10 mouse cellular contexts compared by ENCODE assay signal in the genomic region with DNA sequence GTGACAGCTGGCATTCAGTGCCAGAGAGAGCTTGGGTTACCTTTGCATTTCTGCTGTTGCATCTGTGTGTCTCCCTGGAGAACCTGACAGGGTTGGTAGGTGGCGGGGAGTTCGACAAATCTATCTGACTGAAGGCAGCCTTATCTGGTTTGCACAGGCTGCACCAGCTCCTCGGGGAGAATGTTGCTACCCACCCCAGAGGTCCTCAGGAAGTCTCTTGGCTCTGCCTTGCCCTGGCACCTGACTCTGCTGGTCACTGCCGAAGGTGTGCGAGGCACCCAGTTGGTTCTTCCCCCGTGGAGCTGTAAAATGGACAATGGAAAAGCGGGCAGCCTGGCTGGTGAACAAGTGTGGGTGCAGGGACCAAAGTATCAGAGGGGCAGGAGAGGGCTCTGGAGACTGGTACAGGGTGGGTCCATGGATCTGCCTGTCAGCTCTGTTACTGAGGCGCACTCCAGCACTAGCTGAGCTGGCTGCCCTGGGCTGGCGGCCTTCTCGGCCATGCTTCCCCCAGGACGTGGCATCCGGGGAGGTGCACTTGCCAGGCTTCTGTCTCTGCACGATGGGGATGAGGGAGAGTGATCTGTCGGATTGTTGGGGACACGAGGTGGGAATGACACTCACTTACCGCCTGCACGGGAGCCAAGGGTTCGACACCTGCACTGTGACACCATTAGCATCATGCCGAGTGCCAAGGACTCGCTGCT. TPM values are rescaled to one million over a fixed set of nuclear protein-coding genes. Genes with fewer than 3 reads are reported as not detected.
DNase-seq lines count a peak whose midpoint lies in the region; ATAC-seq lines count a peak whose summit lies in the region.
"Had no signal": no experiment of that assay in that cellular context is flagged by ENCODE, and none has a peak within 500 bp of the region (broad histone marks: within the 10 kb centered on the region; RNA-seq: fewer than 3 reads in every experiment).

No protein-coding gene starts in this region.

- peaks cover 75% of the 10 kb centered on the region for H3K27me3 ChIP-seq in midbrain, embryonic 10.5 days (ENCODE audit: low read depth, poor library complexity, severe bottlenecking)
- no peaks in the 10 kb centered on the region for H3K27me3 ChIP-seq in midbrain, embryonic 14.5 days (ENCODE audit: control insufficient read depth, insufficient read depth, low read length)
- H3K27me3 ChIP-seq in forebrain, embryonic 13.5 days, result peaks cover 8% of the 10 kb centered on the region
- H3K27me3 ChIP-seq in liver, embryonic 15.5 days, result peaks cover 48% of the 10 kb centered on the region
- H3K27me3 ChIP-seq: stomach, embryonic 15.5 days had no signal

- H3K9ac ChIP-seq in midbrain, embryonic 14.5 days (replicated peaks; ENCODE audit: low read length), result no peak overlapping the region; the same call in 1 of the 2 replicates
- peak overlapping the region; percentile 35; the same call in 1 of the 2 replicates for H3K9ac ChIP-seq in forebrain, embryonic 13.5 days
- peak overlapping the region; percentile 23; the same call in 1 of the 2 replicates for H3K9ac ChIP-seq in liver, embryonic 15.5 days
- H3K9ac ChIP-seq: intestine, embryonic 15.5 days; stomach, embryonic 15.5 days had no signal

- WGBS in midbrain, embryonic 10.5 days, result 60% methylated on average over 20 of the region's 20 CpGs
- 45% methylated on average over 20 of the region's 20 CpGs for WGBS in midbrain, embryonic 14.5 days
- 61% methylated on average over 20 of the region's 20 CpGs for WGBS in forebrain, embryonic 13.5 days
- 27% methylated on average over 20 of the region's 20 CpGs for WGBS in liver, embryonic 15.5 days (ENCODE audit: insufficient replicate concordance)

- no peak for ATAC-seq in midbrain, embryonic 14.5 days (ENCODE audit: low FRiP score, low TSS enrichment)
- ATAC-seq in forebrain, embryonic 13.5 days, result peak; percentile 6
- ATAC-seq in liver, embryonic 15.5 days (ENCODE audit: insufficient read depth), result peak; percentile 79

- H3K9me3 ChIP-seq in midbrain, embryonic 10.5 days (replicated peaks), result no peaks in the 10 kb centered on the region
- no peaks in the 10 kb centered on the region for H3K9me3 ChIP-seq in midbrain, embryonic 14.5 days (ENCODE audit: control insufficient read depth, low read length)
- H3K9me3 ChIP-seq in forebrain, embryonic 13.5 days (replicated peaks), result no peaks in the 10 kb centered on the region
- H3K9me3 ChIP-seq in liver, embryonic 15.5 days (replicated peaks), result no peaks in the 10 kb centered on the region
- H3K9me3 ChIP-seq: intestine, embryonic 15.5 days; stomach, embryonic 15.5 days had no signal

- no peak overlapping the region for H3K4me2 ChIP-seq in midbrain, embryonic 14.5 days (ENCODE audit: low read length)
- H3K4me2 ChIP-seq in forebrain, embryonic 13.5 days, result peak overlapping the region; percentile 24
- peak overlapping the region; percentile 64 for H3K4me2 ChIP-seq in liver, embryonic 15.5 days
- H3K4me2 ChIP-seq: stomach, embryonic 15.5 days had no signal

- H3K36me3 ChIP-seq in midbrain, embryonic 10.5 days, result no peaks in the 10 kb centered on the region
- no peaks in the 10 kb centered on the region for H3K36me3 ChIP-seq in midbrain, embryonic 14.5 days (ENCODE audit: control insufficient read depth, insufficient read depth, low read length)
- no peaks in the 10 kb centered on the region for H3K36me3 ChIP-seq in forebrain, embryonic 13.5 days (ENCODE audit: poor library complexity, severe bottlenecking)
- no peaks in the 10 kb centered on the region for H3K36me3 ChIP-seq in liver, embryonic 15.5 days (replicated peaks)
- H3K36me3 ChIP-seq: intestine, embryonic 15.5 days; stomach, embryonic 15.5 days had no signal

- peaks cover 79% of the 10 kb centered on the region for H3K4me1 ChIP-seq in midbrain, embryonic 10.5 days
- peaks cover 54% of the 10 kb centered on the region for H3K4me1 ChIP-seq in midbrain, embryonic 14.5 days (ENCODE audit: control insufficient read depth, insufficient read depth, low read length)
- peaks cover 72% of the 10 kb centered on the region for H3K4me1 ChIP-seq in forebrain, embryonic 13.5 days
- peaks cover 31% of the 10 kb centered on the region for H3K4me1 ChIP-seq in liver, embryonic 15.5 days (replicated peaks)

- no peak for DNase-seq in midbrain, embryonic 10.5 days (ENCODE audit: low spot score)
- DNase-seq in midbrain, embryonic 14.5 days, result no peak
- DNase-seq in thymus, postnatal 14 days, result peak; percentile 46
- no peak for DNase-seq in gastrocnemius, postnatal 10 days
- DNase-seq in heart, adult 18-20 months, result no peak
- DNase-seq in left cerebral cortex, postnatal 14 days (ENCODE audit: low spot score in 2 of 2), result no peak

- peak overlapping the region; percentile 85 for H3K27ac ChIP-seq in midbrain, embryonic 10.5 days (replicated peaks)
- H3K27ac ChIP-seq in midbrain, embryonic 14.5 days (replicated peaks; ENCODE audit: low read depth, low read length), result no peak overlapping the region
- peak overlapping the region; percentile 8; the same call in 1 of the 2 replicates for H3K27ac ChIP-seq in forebrain, embryonic 13.5 days
- peak overlapping the region; percentile 66 for H3K27ac ChIP-seq in liver, embryonic 15.5 days (replicated peaks)

- H3K4me3 ChIP-seq in midbrain, embryonic 10.5 days, result no peak overlapping the region
- H3K4me3 ChIP-seq in midbrain, embryonic 14.5 days (replicated peaks; ENCODE audit: low read depth, low read length), result no peak overlapping the region
- no peak overlapping the region for H3K4me3 ChIP-seq in forebrain, embryonic 13.5 days
- peak overlapping the region; percentile 21 for H3K4me3 ChIP-seq in liver, embryonic 15.5 days (replicated peaks)
- H3K4me3 ChIP-seq: intestine, embryonic 15.5 days; stomach, embryonic 15.5 days had no signal

- intact Hi-C loops in left cerebral cortex, postnatal 14 days (cut with DNase I), result loop anchor here (1.0 to 5.0 kb wide), 3 partner anchors 93 to 350 kb away; partner anchors contain the start of gene 2700081O15Rik

RNA-seq across cellular contexts. Expression of gene Macrod1, which starts 10.9 kb away (rescaled TPM):
- polyA plus RNA-seq in midbrain, embryonic 10.5 days (2016; fragmentation: Nextera tagmentation; extraction: Ambion mirVana), result 2.2 and 2.9 TPM in 2 replicates
- polyA plus RNA-seq in midbrain, embryonic 14.5 days (2014; fragmentation: Nextera tagmentation; extraction: Ambion mirVana), result 3.4 and 3.9 TPM in 2 replicates
- polyA plus RNA-seq in forebrain, embryonic 13.5 days (2015; fragmentation: Nextera tagmentation; extraction: Ambion mirVana), result 3.3 and 4.4 TPM in 2 replicates
- polyA plus RNA-seq in liver, embryonic 15.5 days (2015; fragmentation: Nextera tagmentation; extraction: Ambion mirVana), result 5.6 and 6.2 TPM in 2 replicates
- 100 to 1,000 TPM; 201 to 216 TPM for total RNA-seq in gastrocnemius, postnatal 10 days (2021)
- total RNA-seq in heart, adult 18-20 months (2021), result 100 to 1,000 TPM; 303 to 332 TPM
- 10 to 100 TPM in 1 of 2 experiments, 1 to 10 TPM in 1; 8.4 to 11.3 TPM for total RNA-seq in left cerebral cortex, postnatal 14 days (2021)

RNA-seq across cellular contexts. Expression of gene Stip1, which starts 27.7 kb away (rescaled TPM):
- 427 and 470 TPM in 2 replicates for polyA plus RNA-seq in midbrain, embryonic 10.5 days (2016; fragmentation: Nextera tagmentation; extraction: Ambion mirVana)
- 180 and 217 TPM in 2 replicates for polyA plus RNA-seq in midbrain, embryonic 14.5 days (2014; fragmentation: Nextera tagmentation; extraction: Ambion mirVana)
- 289 and 311 TPM in 2 replicates for polyA plus RNA-seq in forebrain, embryonic 13.5 days (2015; fragmentation: Nextera tagmentation; extraction: Ambion mirVana)
- 116 and 121 TPM in 2 replicates for polyA plus RNA-seq in liver, embryonic 15.5 days (2015; fragmentation: Nextera tagmentation; extraction: Ambion mirVana)
- total RNA-seq in gastrocnemius, postnatal 10 days (2021), result 100 to 1,000 TPM in 1 of 2 experiments, 10 to 100 TPM in 1; 98.2 to 100 TPM
- total RNA-seq in heart, adult 18-20 months (2021), result 100 to 1,000 TPM; 137 to 160 TPM
- total RNA-seq in left cerebral cortex, postnatal 14 days (2021), result 100 to 1,000 TPM; 155 to 165 TPM

RNA-seq across cellular contexts. Expression of gene Flrt1, which starts 38.0 kb away (rescaled TPM):
- polyA plus RNA-seq in midbrain, embryonic 10.5 days (2016; fragmentation: Nextera tagmentation; extraction: Ambion mirVana), result 6.0 and 7.5 TPM in 2 replicates
- 7.0 and 10.2 TPM in 2 replicates for polyA plus RNA-seq in midbrain, embryonic 14.5 days (2014; fragmentation: Nextera tagmentation; extraction: Ambion mirVana)
- polyA plus RNA-seq in forebrain, embryonic 13.5 days (2015; fragmentation: Nextera tagmentation; extraction: Ambion mirVana), result 10.4 and 11.3 TPM in 2 replicates
- 0.17 TPM in 2 replicates for polyA plus RNA-seq in liver, embryonic 15.5 days (2015; fragmentation: Nextera tagmentation; extraction: Ambion mirVana)
- total RNA-seq in gastrocnemius, postnatal 10 days (2021), result under 1 TPM; 0.61 to 0.99 TPM
- total RNA-seq in heart, adult 18-20 months (2021), result 1 to 10 TPM in 1 of 2 experiments, under 1 TPM in 1; 0.82 to 1.4 TPM
- 10 to 100 TPM; 33.0 to 35.2 TPM for total RNA-seq in left cerebral cortex, postnatal 14 days (2021)

RNA-seq across cellular contexts. Expression of gene Fermt3, which starts 48.2 kb away (rescaled TPM):
- polyA plus RNA-seq in midbrain, embryonic 10.5 days (2016; fragmentation: Nextera tagmentation; extraction: Ambion mirVana), result 8.5 and 10.3 TPM in 2 replicates
- 1.7 and 3.0 TPM in 2 replicates for polyA plus RNA-seq in midbrain, embryonic 14.5 days (2014; fragmentation: Nextera tagmentation; extraction: Ambion mirVana)
- 3.0 and 3.9 TPM in 2 replicates for polyA plus RNA-seq in forebrain, embryonic 13.5 days (2015; fragmentation: Nextera tagmentation; extraction: Ambion mirVana)
- polyA plus RNA-seq in liver, embryonic 15.5 days (2015; fragmentation: Nextera tagmentation; extraction: Ambion mirVana), result 105 and 118 TPM in 2 replicates
- total RNA-seq in gastrocnemius, postnatal 10 days (2021), result 1 to 10 TPM; 1.7 to 4.9 TPM
- 1 to 10 TPM; 4.4 to 6.0 TPM for total RNA-seq in heart, adult 18-20 months (2021)
- 1 to 10 TPM; 4.5 to 4.6 TPM for total RNA-seq in left cerebral cortex, postnatal 14 days (2021)
